In genomic region chr6:18030868-18031508, GRCm38 (mm10) we compare ENCODE assay signal across 8 mouse cellular contexts. TPM values are rescaled to one million over a fixed set of nuclear protein-coding genes. Genes with fewer than 3 reads are reported as not detected.
DNase-seq lines count a peak whose midpoint lies in the region; ATAC-seq and TF ChIP-seq lines count a peak whose summit lies in the region.

No protein-coding gene starts in this region.

- peaks cover 10% of the 10 kb centered on the region for H3K4me1 ChIP-seq in cerebellum, adult 2 months (ENCODE audit: control insufficient read depth, insufficient read depth, low read length)
- H3K4me1 ChIP-seq in megakaryocyte, embryonic 14.5 days = peaks cover 27% of the 10 kb centered on the region
- peaks cover 21% of the 10 kb centered on the region for H3K4me1 ChIP-seq in intestine, embryonic 15.5 days (replicated peaks)
- peaks cover 26% of the 10 kb centered on the region for H3K4me1 ChIP-seq in neural tube, embryonic 13.5 days (replicated peaks)

- 7% methylated on average over 12 of the region's 12 CpGs for WGBS in cerebellum, adult 2 months
- WGBS in intestine, embryonic 15.5 days = 11% methylated on average over 12 of the region's 12 CpGs
- 9% methylated on average over 12 of the region's 12 CpGs for WGBS in neural tube, embryonic 13.5 days

- H3K27me3 ChIP-seq in cerebellum, adult 2 months (ENCODE audit: control insufficient read depth, insufficient read depth, low read length) = peaks cover 3% of the 10 kb centered on the region; the same call in 1 of the 2 replicates
- peaks cover 56% of the 10 kb centered on the region for H3K27me3 ChIP-seq in megakaryocyte, embryonic 14.5 days (replicated peaks)
- H3K27me3 ChIP-seq in intestine, embryonic 15.5 days (replicated peaks) = peaks cover 42% of the 10 kb centered on the region
- peaks cover 53% of the 10 kb centered on the region for H3K27me3 ChIP-seq in neural tube, embryonic 13.5 days

- peak overlapping the region; percentile 43 for H3K4me3 ChIP-seq in cerebellum, adult 2 months (replicated peaks; ENCODE audit: insufficient read depth, low read depth, low read length)
- peak overlapping the region; percentile 91 for H3K4me3 ChIP-seq in megakaryocyte, embryonic 14.5 days (replicated peaks)
- H3K4me3 ChIP-seq in intestine, embryonic 15.5 days (replicated peaks) = peak overlapping the region; percentile 46
- peak overlapping the region; percentile 47 for H3K4me3 ChIP-seq in neural tube, embryonic 13.5 days

- peak overlapping the region; percentile 95 for H3K4me2 ChIP-seq in intestine, embryonic 15.5 days (replicated peaks)
- H3K4me2 ChIP-seq in neural tube, embryonic 13.5 days = peak overlapping the region; percentile 90

- no peak overlapping the region for H3K27ac ChIP-seq in cerebellum, adult 2 months (ENCODE audit: insufficient read depth, low read length)
- H3K27ac ChIP-seq in intestine, embryonic 15.5 days = no peak overlapping the region
- H3K27ac ChIP-seq in neural tube, embryonic 13.5 days (replicated peaks) = no peak overlapping the region

- ATAC-seq in megakaryocyte, adult 5-6 weeks (ENCODE audit: poor library complexity, severe bottlenecking) = no peak
- ATAC-seq in intestine, embryonic 15.5 days = 0 out of 2 replicates have a peak, but pooled peaks have one; percentile 15
- 0 out of 2 replicates have a peak, but pooled peaks have one; percentile 20 for ATAC-seq in neural tube, embryonic 13.5 days (ENCODE audit: low read depth)

- 0 out of 2 replicates have a peak overlapping the region, but pooled peaks have one; percentile 18 for H3K9ac ChIP-seq in intestine, embryonic 15.5 days
- 0 out of 2 replicates have a peak overlapping the region, but pooled peaks have one; percentile 27 for H3K9ac ChIP-seq in neural tube, embryonic 13.5 days

- no peaks in the 10 kb centered on the region for H3K9me3 ChIP-seq in megakaryocyte, embryonic 14.5 days
- no peaks in the 10 kb centered on the region for H3K9me3 ChIP-seq in intestine, embryonic 15.5 days
- no peaks in the 10 kb centered on the region for H3K9me3 ChIP-seq in neural tube, embryonic 13.5 days

- no peak for TF ChIP-seq CTCF in cerebellum, adult 2 months (IDR thresholded peaks at IDR 0.05; ENCODE audit: borderline replicate concordance, insufficient read depth, low read depth, low read length)

- no peak for TF ChIP-seq POLR2A in cerebellum, adult 2 months (IDR thresholded peaks at IDR 0.05; ENCODE audit: borderline replicate concordance, insufficient read depth, low read length)

- H3K36me3 ChIP-seq in megakaryocyte, embryonic 14.5 days (replicated peaks; ENCODE audit: low read length) = no peaks in the 10 kb centered on the region
- H3K36me3 ChIP-seq in intestine, embryonic 15.5 days = no peaks in the 10 kb centered on the region
- H3K36me3 ChIP-seq in neural tube, embryonic 13.5 days = no peaks in the 10 kb centered on the region

- no peak for DNase-seq in cerebellum, adult 2 months
- no peak for DNase-seq in cerebellum, adult 9-11 months
- DNase-seq in spleen, postnatal 10 days (ENCODE audit: low spot score in 2 of 2) = no peak
- no peak for DNase-seq in adrenal gland, postnatal 25 days

RNA-seq across cellular contexts. Expression of gene Wnt2, which starts 0.6 kb away (rescaled TPM):
- 0.06 TPM in 1 of 2 replicates, not detected in the other for polyA plus RNA-seq in cerebellum, adult 2 months (2012; rRNA removed)
- not detected in 2 replicates for polyA plus RNA-seq in megakaryocyte, embryonic 14.5 days (2012; ENCODE audit: insufficient read depth, low replicate concordance)
- not detected in 2 replicates for total RNA-seq in megakaryocyte, adult 5-6 weeks (2015)
- not detected in 2 replicates for total RNA-seq in megakaryocyte, adult 5-6 weeks (2017)
- polyA plus RNA-seq in intestine, embryonic 15.5 days (2015; fragmentation: Nextera tagmentation; extraction: Ambion mirVana) = 0.58 and 0.79 TPM in 2 replicates
- polyA plus RNA-seq in neural tube, embryonic 13.5 days (2015; fragmentation: Nextera tagmentation; extraction: Ambion mirVana) = 1.1 and 1.3 TPM in 2 replicates
- 0.12 and 0.38 TPM in 2 replicates for total RNA-seq in adrenal gland, postnatal 25 days (2021)
